Mouse (Mus musculus) left cerebral cortex, adult 18-20 months (tissue): ENCODE data around the gene Rasgef1c. TPM values are rescaled to one million over a fixed set of nuclear protein-coding genes. Genes with fewer than 3 reads are reported as not detected.

Source experiments
- DNase-seq, 2 experiments: peaks; one replicate each; pipeline ENCODE4 v3.0.0; 2021 to 2022; ENCODE audit warnings: low spot score in 2 of 2, mixed read lengths in 1 of 2
- total RNA-seq, 2 experiments: library from RNA; stranded (reverse); gene quantifications; 2 replicates each; pipeline ENCODE4 v1.2.3; 2021

Rasgef1c gene
- total RNA-seq, 2 experiments from 2014 or later, result 33.1 to 40.5 TPM

DNA sequence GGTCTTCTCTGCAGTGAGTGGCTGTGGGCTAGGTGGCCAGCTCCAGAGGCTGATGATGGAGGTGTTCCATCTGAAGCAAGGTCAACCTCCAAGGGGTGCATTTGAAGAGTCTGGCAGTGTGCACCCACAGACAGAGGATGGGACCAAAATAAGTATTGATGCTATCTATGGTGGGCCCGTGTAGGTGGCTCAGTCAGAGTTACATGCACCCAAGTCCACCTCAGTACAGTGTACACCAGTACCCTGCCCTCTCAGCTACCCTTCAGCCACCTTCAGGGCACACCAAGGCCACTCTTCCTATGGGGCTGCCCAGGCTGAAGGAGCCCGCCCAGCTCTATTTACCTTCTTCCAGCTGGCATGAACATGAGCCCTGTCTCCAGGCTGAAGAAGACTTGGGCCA lies 68.1 kb downstream of the Rasgef1c start:
- DNase-seq, result no peak

DNA sequence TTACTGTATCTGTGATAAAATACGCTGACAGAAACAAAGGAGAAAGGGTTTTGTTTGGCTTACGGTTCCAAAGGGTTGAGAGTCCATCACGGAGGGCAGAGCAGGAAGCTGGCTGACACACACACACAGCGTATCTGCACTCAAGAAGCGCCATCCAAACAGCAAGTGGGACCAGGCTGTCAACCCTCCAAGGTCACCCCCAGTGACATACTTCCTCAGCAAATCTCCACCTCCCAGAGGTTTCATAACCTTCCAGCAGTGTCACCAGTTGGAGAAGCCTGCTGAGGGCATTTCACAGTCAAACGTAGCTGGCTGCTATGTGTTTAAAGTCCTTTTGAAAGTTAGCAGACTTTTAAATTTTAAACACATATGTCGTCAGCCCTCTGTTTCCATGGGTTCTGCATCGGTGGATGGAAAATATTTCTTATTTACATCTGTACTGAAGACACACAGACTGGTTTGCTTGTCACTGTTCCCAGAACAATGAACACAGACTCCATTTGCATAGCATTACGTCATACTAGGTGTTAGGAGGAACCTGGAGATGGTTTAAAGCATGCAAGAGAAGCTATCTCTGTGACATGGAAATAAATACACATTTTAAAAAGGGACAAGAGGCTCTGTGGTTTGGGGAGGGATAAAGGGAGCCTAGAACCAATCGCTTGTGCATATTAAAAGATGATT lies 72.2 kb downstream of the Rasgef1c start:
- no peak for DNase-seq

DNA sequence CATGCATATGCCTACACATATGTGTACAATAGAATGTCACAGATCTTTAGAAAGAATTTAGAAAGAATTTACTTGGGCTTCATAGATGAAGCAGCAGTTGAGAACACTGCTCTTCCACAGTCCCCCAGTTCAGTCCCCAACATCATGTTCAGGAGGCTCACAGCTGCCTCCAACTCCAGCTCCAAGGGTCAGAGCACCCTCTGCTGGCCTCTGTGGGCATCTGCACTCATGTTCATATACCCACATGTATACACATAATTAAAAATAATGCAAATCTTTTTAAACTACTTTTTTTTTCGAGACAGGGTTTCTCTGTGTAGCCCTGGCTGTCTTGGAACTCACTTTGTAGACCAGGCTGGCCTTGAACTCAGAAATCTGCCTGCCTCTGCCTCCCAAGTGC lies 73.0 kb downstream of the Rasgef1c start:
- no peak for DNase-seq

DNA sequence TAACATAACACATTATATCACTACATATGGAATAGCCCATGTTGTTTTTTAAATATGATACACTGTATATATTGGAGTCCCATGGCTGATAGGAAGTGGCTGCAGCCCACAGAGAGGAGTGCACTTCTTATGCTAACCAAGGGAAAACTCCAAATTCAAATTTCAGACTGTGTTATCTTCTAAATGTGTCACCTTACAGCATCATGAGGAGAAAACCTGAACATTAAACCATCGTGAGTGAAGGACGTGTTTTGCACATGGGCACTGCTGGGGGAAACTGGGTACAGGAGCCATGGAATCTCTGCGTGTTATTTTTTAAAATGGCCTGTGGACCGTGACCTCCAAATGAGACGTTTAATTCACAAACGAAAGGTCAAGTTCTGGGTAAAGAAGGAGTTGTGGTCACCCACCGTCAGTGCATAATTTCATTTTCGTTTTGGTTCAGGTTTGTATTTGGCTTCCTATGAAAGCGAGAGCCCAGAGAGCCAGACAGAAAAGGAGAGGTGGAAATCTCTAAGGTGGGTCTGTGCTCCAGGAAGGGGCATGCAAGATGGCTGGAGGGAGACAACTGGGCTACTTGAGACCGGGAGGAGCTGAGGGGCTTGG lies 76.4 kb downstream of the Rasgef1c start:
- no peak for DNase-seq

DNA sequence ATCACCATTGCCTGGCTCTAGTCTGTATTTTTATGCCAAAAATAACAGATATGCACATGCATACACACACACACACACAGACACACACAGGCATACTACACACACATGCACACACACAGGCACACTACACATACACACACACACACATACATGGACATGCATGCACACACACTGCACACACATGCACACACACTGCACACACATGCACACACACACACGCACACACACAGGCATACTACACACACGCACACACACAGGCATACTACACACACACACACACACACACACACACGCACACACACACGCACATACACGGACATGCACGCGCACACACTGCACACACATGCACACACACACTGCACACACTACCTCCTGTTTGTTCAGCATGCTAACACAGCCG lies 77.3 kb downstream of the Rasgef1c start:
- DNase-seq, result no peak

DNA sequence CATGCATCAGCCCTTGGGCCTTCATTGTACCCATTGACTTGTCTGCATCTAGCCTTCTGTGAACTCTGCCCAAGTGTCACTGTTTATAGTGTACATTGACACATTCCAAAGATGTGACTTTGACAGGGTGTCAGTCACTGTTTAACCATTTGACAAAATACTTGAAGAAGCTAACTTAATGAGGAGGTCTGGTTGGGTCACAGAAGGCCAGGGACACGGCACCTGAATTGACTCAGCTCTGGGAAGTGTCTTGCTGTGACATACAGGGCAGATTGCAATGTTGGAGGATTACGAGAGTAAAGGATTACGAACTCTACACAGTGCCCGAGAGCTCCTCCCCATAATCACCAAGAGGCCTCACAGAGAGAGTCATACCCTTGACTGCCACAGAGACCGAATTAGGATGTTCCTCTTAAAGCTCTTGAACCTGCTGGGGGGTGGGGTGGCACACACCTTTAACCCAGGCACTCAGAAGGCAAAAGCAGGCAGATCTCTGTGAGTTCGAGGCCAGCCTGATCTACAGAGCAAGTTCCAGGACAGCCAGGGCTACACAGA lies 79.1 kb downstream of the Rasgef1c start:
- no peak for DNase-seq

DNA sequence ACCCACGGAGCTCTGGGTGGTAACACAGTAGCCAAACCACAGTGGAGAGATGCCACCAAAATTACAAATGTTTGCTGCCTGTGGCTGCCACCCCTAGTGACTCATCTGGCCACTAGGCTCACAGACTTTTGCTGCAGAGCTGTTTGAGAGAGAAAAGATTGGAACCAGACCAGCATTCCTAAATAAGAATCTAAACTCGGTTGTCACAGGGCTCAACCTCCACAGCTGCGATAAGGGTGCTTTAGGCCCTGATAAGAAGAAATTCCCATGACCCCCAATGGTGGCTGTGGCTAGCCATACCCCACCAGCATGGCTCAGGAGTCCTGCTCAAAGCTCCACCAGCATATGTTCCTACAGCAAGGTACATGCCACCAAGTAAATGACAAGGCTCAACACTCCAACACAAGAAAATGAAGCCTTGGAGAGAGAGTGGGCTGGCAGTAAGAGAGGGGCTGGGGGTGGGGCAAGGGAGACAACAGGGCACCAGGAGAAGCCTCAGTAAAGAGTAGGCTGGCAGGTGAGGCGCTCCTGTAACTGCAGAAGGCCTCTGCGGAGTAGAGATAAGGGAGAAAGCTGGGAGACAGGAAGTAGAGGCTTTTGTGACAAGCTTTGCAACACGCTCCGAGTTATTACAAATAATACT lies 79.8 kb downstream of the Rasgef1c start:
- DNase-seq, result no peak

DNA sequence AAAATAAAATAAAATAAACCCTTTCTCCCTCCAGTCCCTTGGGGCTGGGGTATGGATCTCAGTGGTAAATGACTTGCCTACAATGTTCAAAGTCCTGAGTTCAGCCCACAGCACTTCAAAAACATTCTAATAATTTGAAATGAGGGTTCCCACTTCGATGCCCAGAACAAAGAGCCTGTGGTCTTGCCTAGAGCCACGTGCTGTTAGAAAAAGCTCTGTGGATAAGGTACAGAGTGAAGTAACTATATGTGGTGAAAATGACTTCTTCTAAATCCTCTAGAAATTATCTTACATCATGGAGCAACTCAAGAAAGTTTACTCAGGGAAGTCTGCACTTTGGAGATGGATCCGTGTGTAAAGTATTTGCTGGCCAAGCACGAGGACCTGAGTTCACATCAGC lies 80.5 kb downstream of the Rasgef1c start:
- no peak for DNase-seq

DNA sequence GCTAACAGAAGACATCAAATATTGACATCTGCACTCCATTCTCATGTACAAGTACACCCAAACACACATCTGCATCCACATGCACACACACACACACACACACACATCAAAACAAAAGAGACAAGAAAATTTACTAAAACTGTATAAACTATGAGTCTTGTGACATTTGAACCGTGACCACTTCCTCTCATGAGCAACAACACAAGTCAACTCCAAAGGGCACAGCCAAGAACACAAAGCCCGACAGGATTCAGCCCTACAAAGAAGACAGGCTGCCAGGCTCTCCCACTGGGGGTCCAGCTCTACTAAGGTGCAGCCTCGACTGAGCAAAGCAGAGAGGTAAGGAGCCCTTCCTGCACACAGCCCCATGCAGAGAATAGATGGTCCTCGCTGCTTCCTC lies 81.2 kb downstream of the Rasgef1c start:
- DNase-seq, result no peak

DNA sequence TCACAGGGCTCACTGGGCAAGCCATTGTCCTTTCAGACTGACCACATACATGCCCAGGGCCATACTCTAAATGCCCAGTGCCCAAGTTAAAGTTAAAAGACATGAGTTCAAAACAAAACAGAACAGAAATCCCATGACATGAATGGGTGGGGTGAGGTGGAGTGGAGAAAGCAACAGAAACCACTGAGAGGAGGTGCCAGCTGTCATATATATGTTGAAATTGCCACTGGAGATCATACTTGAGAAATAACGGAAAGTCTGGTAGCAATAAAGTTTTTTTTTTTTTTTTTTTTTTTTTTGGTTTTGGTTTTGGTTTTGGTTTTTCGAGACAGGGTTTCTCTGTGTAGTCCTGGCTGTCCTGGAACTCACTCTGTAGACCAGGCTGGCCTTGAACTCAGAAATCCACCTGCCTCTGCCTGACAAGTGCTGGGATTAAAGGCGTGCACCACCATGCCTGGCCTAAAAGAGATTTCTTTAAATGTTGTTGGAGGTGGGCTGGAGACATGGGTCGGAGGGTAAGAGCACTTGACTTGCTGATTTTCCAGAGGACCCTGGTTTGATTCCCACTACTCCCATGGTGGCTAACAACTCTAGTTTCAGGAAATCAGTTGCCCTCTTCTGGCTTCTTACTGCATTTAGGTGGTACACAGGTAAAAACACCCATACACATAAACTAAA lies 82.4 kb downstream of the Rasgef1c start:
- no peak for DNase-seq

DNA sequence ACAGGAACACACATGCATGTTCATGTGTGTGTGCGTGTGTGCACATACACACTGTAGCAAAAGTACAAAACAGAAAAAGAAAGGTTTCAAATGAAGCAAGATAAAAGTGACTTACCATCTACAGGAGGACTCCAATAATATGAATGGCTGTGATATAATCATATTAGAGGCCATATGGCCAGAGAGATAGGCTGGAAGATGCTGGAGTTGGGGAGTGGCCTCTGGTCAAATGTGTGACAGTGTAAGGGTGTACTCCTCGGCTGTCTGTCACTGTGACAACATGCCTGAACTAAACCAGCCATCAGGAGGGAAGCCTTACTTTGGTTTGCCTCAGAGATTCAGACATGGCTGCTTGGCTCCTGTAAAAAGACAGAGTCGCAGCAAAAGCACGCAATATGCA lies 83.4 kb downstream of the Rasgef1c start:
- no peak for DNase-seq

DNA sequence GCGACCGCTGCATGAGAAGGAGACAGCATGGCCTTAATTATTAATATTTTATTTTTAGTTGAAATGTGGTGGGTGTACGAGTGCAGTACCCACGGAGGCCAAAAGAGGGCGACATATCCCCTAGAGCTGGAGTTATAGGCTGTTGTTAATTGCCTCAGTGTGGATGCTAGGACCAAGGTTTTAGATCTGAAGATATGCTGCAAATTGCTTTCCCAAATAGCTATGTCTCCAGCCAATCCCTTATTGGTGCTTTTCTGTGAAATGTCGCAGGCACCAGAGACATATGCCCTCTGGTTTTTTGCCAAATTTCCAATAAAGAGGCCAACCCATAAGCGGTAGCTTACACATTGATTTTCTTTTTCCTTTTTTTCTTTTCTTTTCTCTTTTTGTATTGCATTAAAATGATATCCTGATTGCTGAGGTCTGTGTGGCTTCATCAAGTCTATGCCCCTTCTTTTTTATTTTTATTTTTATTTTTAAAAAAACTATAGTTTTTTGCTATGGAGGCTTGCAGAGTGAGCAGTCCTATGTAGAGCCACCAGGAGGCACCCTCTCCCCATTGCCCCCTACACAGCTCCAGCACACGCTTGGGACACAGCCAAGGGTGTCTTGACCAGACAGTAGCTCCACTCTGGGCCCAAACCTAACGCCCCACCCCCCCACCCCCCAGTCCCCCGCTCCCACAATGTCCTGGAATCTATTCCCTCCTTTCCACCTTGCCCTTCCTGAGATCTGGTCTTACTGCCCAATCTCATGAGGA lies 84.8 kb downstream of the Rasgef1c start:
- DNase-seq, result peak; percentile 32 to 54

DNA sequence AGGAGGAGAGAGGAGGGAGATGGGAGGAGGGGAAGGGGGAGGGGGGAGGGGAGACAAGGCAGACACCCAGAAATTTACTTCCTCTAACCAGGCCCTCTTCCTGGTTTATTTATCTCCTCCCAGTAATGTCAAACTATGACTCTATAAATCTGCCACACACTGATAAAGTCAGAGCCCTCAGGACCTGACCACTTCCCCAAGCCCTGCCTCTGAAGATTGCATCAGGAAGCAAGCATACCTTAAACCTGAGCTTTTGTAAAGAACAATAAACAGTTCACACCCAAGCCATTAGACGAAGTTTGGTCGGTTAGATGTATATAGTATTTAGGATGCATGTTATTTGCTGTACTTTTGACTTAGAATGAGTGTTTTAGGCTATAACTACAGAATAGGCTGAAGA lies 92.9 kb downstream of the Rasgef1c start:
- no peak for DNase-seq

DNA sequence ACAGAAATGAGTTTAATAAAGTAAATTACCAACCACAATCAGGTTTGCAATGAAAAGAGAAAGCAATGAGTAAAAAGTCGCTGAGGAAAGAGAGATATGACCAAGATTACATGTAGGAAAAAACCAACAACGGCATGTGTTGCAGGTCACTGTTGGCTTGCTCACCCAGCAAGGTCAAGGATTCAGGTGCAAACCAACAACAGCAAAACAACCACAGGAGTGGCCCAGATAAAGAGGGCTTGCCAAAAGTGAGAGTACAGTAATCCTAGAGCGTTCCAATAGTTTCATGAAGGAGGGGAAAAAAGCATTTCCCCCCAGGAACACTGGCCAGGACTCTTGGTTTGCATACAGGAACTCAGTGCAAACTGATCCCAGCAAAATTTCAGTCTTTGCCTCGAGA lies 94.8 kb downstream of the Rasgef1c start:
- DNase-seq, result no peak

DNA sequence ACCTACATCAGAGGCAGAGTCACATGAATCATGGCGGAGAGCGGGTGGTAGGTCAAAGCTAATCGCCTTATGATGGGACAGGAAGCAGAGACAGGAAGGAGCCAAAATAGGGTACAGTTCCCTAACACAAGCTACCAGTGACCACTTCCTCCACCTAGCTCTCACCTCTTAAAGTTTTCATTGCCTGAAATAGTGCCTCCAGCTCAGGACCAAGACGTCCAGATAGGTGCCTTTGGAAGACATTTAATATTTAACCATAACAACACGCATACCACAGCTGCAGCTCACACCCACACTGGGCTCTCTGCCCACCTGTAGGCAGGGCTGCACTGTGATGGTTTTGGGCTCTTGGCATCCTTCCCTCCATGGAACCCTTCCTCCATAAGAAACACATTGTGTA lies 95.7 kb downstream of the Rasgef1c start:
- peak in 1 of 2 experiments; percentile 23 for DNase-seq

DNA sequence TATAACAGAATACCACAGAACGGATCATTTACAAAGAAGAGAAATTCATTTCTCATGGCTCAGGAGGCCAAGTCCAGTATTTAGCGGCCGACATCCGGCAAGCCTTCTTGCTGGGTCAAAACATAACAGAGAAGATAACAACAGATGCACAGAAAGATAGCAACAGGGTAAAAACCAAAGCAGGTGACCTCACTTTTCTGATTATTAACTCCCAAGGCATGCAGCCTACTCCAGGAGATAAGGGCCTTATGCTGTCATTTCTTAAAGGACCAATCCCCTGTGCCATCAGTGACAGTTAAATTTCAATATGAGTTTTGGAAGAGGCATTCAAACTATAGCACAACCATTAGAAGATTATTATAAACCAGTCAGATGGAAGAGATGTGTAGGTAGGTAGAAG lies 101.2 kb downstream of the Rasgef1c start:
- no peak for DNase-seq

DNA sequence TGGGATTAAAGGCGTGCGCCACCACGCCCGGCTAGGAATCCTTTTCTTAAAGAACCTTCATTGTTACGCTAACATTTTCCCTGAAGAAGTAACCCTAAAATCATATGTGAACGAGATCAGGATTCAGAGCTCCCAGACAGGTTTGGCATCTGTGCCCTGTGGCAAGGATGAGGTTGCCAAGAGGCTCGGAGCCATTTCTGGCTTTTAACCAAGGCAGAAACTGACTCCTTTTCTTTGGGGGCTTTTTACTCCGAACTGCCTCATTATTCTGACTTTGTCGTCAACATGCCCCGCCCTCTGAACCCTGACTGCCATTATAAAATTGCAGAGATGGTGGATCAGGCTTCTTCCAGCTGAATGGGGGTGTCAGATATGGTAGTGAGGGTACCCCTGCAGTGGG lies 106.1 kb downstream of the Rasgef1c start:
- no peak for DNase-seq

DNA sequence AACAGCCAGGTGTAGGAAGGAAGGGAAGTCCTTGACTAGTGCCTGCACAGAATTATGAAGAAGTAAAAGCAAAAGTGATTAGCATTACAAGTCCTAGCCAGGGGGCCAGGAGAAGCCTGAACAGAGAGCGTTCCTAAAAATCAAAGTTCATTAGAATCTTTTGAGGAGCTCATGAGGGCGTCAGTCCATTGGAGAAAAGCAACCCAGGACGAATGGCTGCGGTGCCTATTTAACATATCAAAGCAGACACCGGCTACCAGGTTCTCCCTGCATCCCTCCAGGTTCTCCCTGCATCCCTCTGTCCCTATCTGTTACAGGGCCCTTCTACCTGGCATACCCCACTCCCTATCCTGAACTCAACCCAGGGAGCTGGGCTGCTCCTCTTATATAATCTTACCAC lies 106.6 kb downstream of the Rasgef1c start:
- no peak for DNase-seq

DNA sequence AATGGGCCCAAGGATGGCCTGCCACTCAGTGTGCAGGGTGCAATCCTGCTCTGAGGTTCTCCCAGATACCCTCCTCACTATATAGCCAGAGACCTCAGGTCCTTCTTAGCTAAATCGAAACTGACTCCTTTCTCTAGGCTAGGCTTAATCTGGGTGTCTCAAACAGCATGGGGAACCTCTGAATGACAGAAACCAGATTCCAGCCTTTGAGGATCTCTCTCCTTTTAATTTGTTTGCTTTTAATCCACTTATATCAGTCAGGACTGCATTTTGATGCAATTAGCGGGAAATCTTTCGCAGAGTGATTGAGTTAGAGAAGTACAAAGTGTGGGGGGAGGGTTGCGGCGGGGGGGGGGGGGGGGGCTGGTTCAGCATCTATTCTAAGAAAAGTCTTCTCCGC lies 111.4 kb downstream of the Rasgef1c start:
- DNase-seq, result no peak

DNA sequence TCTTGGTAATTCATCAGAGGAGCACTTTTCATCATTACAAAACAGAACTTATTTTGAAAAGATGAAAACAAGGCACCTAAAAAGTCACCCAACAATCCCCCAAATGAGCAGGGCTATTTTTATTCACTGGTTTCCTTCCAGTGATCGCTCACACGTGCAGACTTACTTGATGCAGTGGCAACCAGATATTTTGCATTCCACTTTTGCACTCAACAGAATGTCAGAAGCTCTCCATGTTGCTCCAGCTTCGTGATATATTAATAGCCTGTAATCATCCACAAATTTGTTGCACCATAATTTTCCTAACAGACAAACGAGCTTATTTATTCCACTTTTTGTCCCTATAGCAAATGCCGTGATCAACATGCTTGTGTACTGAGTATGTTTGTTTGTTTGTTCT lies 114.9 kb downstream of the Rasgef1c start:
- DNase-seq, result no peak

DNA sequence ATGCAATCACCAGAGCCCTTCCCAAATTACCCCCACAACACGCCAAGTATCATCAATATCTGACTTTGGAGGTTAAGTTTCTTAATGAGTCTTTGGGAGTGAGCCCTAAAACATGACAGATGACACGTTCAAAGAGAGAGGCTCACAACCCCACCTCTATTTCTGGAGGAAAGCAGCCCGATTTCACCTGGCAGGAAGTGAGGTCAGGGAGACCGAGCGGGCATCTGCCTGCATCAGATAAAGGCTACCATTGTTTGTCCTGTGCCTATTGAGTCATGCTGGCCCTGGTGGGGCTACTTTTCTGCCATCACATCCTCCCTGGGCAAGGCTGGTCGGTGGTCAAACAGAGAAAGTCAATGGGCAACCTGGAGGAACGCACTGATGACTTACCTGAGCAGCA lies 115.9 kb downstream of the Rasgef1c start:
- DNase-seq, result no peak
